Mouse (Mus musculus) liver, adult 2 months (tissue): ENCODE data around the gene Pold2.

ENCODE experiments used
- CTCF ChIP-seq: fragments of 200-500 bp; IDR thresholded peaks from 2 replicates; pipeline ENCODE4 v1.5.1; 2011; ENCODE audit warnings: low read depth, low read length, control low read depth
- POLR2A ChIP-seq: fragments of 200-500 bp; IDR thresholded peaks from 2 replicates; pipeline ENCODE4 v1.6.1; 2011; ENCODE audit warnings: low read length, control low read depth; ENCODE audit not compliant: insufficient read depth; ENCODE audit errors: extremely low read depth

DNA sequence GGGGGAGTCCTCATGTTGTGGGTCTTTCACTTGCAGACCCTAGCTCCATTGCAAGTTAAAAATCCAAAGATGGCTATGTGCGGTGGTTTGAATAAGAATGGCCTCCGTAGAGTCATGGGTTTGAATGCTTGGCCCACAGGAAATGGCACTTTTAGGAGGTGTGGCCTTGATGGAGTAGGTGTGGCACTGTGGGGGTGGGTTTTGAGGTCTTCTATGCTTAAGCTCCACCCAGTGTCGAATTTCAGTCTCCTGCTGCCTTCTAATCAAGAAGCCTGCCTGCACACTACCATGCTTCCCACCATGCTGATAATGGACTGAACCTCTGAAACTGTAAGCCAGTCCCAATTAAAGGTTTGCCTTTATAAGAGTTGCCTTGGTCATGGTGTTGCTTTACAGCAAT, 35.0 kb downstream of the Pold2 start:
- no peak for TF ChIP-seq CTCF
- TF ChIP-seq POLR2A = no peak
